Mouse (Mus musculus) cerebellum, adult 2 months (tissue): ENCODE data around the gene Thap12. TPM values are rescaled to one million over a fixed set of nuclear protein-coding genes. Genes with fewer than 3 reads are reported as not detected.

Experiments
- DNase-seq, 2 experiments: peaks; one replicate each; pipeline ENCODE4 v3.0.0; 2021
- H3K27ac ChIP-seq: fragments of 200-500 bp; 2 replicates; pipeline ENCODE4 v1.5.1; 2012; ENCODE audit warnings: low read length, control low read depth, inconsistent platforms; ENCODE audit not compliant: insufficient read depth
- H3K27me3 ChIP-seq: fragments of 200-500 bp; 2 replicates; pipeline ENCODE4 v1.6.1; 2012; ENCODE audit warnings: inconsistent platforms, mild to moderate bottlenecking, low read length, moderate library complexity; ENCODE audit not compliant: control insufficient read depth, insufficient read depth
- H3K4me1 ChIP-seq: fragments of 200-500 bp; 2 replicates; pipeline ENCODE4 v1.6.1; 2011; ENCODE audit warnings: low read length; ENCODE audit not compliant: control insufficient read depth, insufficient read depth
- H3K4me3 ChIP-seq: fragments of 200-500 bp; replicated peaks from 2 replicates; pipeline ENCODE3; 2011; ENCODE audit warnings: mild to moderate bottlenecking, low read depth, low read length, control low read depth; ENCODE audit not compliant: insufficient read depth
- CTCF ChIP-seq: fragments of 200-500 bp; IDR thresholded peaks from 2 replicates; pipeline ENCODE4 v1.5.1; 2011; ENCODE audit warnings: low read depth, mild to moderate bottlenecking, control low read depth, low read length, moderate library complexity, borderline replicate concordance; ENCODE audit not compliant: insufficient read depth
- POLR2A ChIP-seq: fragments of 200-500 bp; IDR thresholded peaks from 2 replicates; pipeline ENCODE4 v1.6.1; 2011; ENCODE audit warnings: low read length, control low read depth, borderline replicate concordance; ENCODE audit not compliant: insufficient read depth
- WGBS: fragments of 180-500 bp; shearing (Covaris S2); methylation state at CpG from one replicate; pipeline ENCODE4 v1.1.7; 2018; 5-methylcytosine and 5-hydroxymethylcytosine counted together
- polyA plus RNA-seq: library from polyadenylated mRNA; depleted of rRNA; stranded (reverse); fragments of >200 nt; gene quantifications from 2 replicates; pipeline ENCODE4 v1.2.3, GENCODE M21; 2012; rRNA removed

Thap12 gene
- 44.8 and 46.0 TPM in 2 replicates for polyA plus RNA-seq

- no peaks in the 10 kb centered on the region for H3K27me3 ChIP-seq
- WGBS, result 2% methylated on average over 64 of the region's 65 CpGs
- H3K27ac ChIP-seq, result peak within 1 kb of the TSS; percentile 48
- TF ChIP-seq CTCF, result 0 out of 2 replicates have a peak, but pooled peaks have one; percentile 11
- peak; percentile 96 for TF ChIP-seq POLR2A
- peak; percentile 99 to 100 for DNase-seq
- peaks cover 4% of the 10 kb centered on the region; the same call in 1 of the 2 replicates for H3K4me1 ChIP-seq
- H3K4me3 ChIP-seq, result peak within 1 kb of the TSS; percentile 78
These were observed at the start of gene Thap12 for GRCm38 (mm10) chr7:98702283-98703240. TSS of gene Thap12 (plus strand) at chr7:98703103.

- Histone ChIP-seq H3K4me3 (peak overlapping the region; percentile 81), H3K27me3 (no peaks in the 10 kb centered on the region), H3K27ac (peak overlapping the region; percentile 70), H3K4me1 (peaks cover 3% of the 10 kb centered on the region; the same call in 1 of the 2 replicates)
- DNase-seq, result peak; percentile 77 to 81
- peak; percentile 17; the same call in 1 of the 2 replicates for TF ChIP-seq CTCF
- peak; percentile 25; the same call in 1 of the 2 replicates for TF ChIP-seq POLR2A
- WGBS, result under 1% methylated on average over 74 of the region's 74 CpGs
These were observed 47.0 kb upstream of the Thap12 start for GRCm38 (mm10) chr7:98655681-98656530.

GRCm38 (mm10) chr7:98656531-98657221 lies 46.2 kb upstream of the Thap12 start, which contains the start of gene Emsy:
TSS of gene Emsy (minus strand) at chr7:98656783.
- peak within 1 kb of the TSS; percentile 84 for H3K27ac ChIP-seq
- H3K4me1 ChIP-seq, result peaks cover 3% of the 10 kb centered on the region; the same call in 1 of the 2 replicates
- under 1% methylated on average over 42 of the region's 42 CpGs for WGBS
- H3K4me3 ChIP-seq, result peak within 1 kb of the TSS; percentile 81
- TF ChIP-seq CTCF (no peak), POLR2A (peak; percentile 83; the same call in 1 of the 2 replicates)
- peak; percentile 94 to 99 for DNase-seq
- H3K27me3 ChIP-seq, result no peaks in the 10 kb centered on the region

DNA sequence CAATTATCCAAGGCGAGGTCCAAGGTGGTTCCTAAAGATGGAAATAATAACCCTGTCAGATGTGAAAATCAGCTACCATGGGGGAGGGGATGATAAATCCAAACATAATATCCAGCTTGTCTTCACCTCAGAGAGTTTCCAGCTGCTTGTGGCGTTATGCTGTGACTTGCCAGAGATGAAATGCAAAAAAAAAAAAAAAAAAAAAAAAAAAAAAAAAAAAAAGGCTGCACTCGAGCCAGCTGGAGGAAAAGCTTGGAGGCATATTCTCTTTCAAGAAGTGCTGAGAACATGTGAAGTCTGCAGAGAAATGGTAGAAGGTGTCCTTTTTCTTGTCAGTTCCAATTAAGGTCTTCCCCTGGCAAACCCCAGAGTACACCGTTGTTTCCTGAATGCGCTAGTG lies 37.7 kb upstream of the Thap12 start:
- Histone ChIP-seq H3K27ac (no peak overlapping the region), H3K27me3 (no peaks in the 10 kb centered on the region), H3K4me1 (0 out of 2 replicates have a peak, but pooled peaks cover 2% of the 10 kb centered on the region), H3K4me3 (no peak overlapping the region)
- WGBS, result 56% methylated on average over 5 of the region's 5 CpGs
- TF ChIP-seq POLR2A (no peak), CTCF (no peak)
- DNase-seq, result no peak

GRCm38 (mm10) chr7:98665726-98666125 lies 37.2 kb upstream of the Thap12 start:
- Histone ChIP-seq H3K4me3 (no peak overlapping the region), H3K27ac (no peak overlapping the region), H3K27me3 (no peaks in the 10 kb centered on the region), H3K4me1 (0 out of 2 replicates have a peak, but pooled peaks cover 2% of the 10 kb centered on the region)
- peak in 1 of 2 experiments; percentile 48 for DNase-seq
- no peak for TF ChIP-seq POLR2A
- WGBS, result 48% methylated on average over 6 of the region's 6 CpGs

DNA sequence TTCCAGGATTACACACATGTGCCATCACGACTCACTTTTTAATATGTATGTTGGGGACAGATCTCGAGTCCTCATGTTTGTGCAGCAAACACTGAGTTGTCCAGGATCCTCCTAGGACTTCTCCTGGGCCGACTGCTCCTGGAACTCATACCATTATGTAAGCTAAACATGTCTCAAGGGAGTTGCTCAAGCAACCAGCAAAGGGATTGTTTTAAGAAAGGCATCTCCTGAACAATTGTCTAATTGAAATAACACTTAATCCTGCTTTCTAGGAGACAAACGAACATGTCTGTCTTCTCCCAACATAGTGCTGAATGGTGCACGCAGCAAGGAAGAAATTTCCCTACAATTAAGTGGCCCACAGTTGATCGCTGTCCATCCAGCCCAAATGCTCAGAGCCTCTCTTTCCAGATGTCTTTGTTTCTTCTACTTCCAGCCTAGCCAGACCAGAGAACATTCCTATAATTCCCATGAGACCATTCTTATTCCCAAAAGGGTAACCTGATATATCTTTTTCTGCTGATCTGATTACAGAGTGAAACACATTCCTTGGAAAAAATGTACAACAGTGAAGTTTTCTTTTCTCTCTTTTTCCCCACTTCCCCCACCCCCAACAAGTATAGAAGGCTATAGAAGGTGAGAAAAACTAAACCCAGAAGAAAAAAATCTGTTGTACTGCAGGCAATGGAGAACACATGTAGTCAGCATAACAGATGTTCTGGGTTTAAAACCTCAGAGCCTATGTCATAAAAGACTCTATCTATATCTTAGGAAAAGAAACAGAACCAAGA lies 34.8 kb upstream of the Thap12 start:
- H3K27me3 ChIP-seq, result no peaks in the 10 kb centered on the region
- no peak for DNase-seq
- H3K4me1 ChIP-seq, result 0 out of 2 replicates have a peak, but pooled peaks cover 2% of the 10 kb centered on the region
- WGBS, result 75% methylated on average over 6 of the region's 6 CpGs
- no peak overlapping the region for H3K4me3 ChIP-seq
- no peak overlapping the region for H3K27ac ChIP-seq
- TF ChIP-seq CTCF, result no peak
- TF ChIP-seq POLR2A, result no peak
